Mouse (Mus musculus) midbrain, embryonic 14.5 days (tissue): Measurements from ENCODE around the gene Sall1. TPM values are rescaled to one million over a fixed set of nuclear protein-coding genes. Genes with fewer than 3 reads are reported as not detected.

Source experiments
- ATAC-seq: fragments of 200-750 bp; cut with Nextera tagmentation; 2 replicates; pipeline ENCODE4 v1.8.0; 2017; ENCODE audit warnings: moderate number of reproducible peaks, moderate library complexity; ENCODE audit not compliant: low FRiP score, low TSS enrichment
- DNase-seq: peaks from one replicate; pipeline ENCODE4 v3.0.0-alpha.2; 2015
- H3K27ac ChIP-seq: fragments of 300-500 bp; sonication (generic); replicated peaks from 2 replicates; pipeline ENCODE4 v1.5.1; 2014; ENCODE audit warnings: mild to moderate bottlenecking, low read depth, low read length, moderate library complexity
- H3K27me3 ChIP-seq: fragments of 300-500 bp; sonication (generic); 2 replicates; pipeline ENCODE4 v1.6.1; 2014; ENCODE audit warnings: low read length, control low read depth, mixed read lengths; ENCODE audit not compliant: control insufficient read depth, insufficient read depth
- H3K36me3 ChIP-seq: fragments of 300-500 bp; sonication (generic); 2 replicates; pipeline ENCODE4 v1.6.1; 2014; ENCODE audit warnings: low read length, control low read depth; ENCODE audit not compliant: control insufficient read depth, insufficient read depth
- H3K4me1 ChIP-seq: fragments of 300-500 bp; sonication (generic); 2 replicates; pipeline ENCODE4 v1.6.1; 2014; ENCODE audit warnings: mild to moderate bottlenecking, antibody characterized with exemption, low read length, control low read depth; ENCODE audit not compliant: control insufficient read depth, insufficient read depth
- H3K4me2 ChIP-seq: fragments of 300-500 bp; sonication (generic); 2 replicates; pipeline ENCODE4 v1.6.1; 2014; ENCODE audit warnings: mild to moderate bottlenecking, low read length, moderate library complexity
- H3K4me3 ChIP-seq: fragments of 300-500 bp; sonication (generic); replicated peaks from 2 replicates; pipeline ENCODE4 v1.5.1; 2014; ENCODE audit warnings: low read depth, low read length
- H3K9ac ChIP-seq: fragments of 300-500 bp; sonication (generic); replicated peaks from 2 replicates; pipeline ENCODE4 v1.6.1; 2014; ENCODE audit warnings: mild to moderate bottlenecking, low read length, moderate library complexity
- H3K9me3 ChIP-seq: fragments of 300-500 bp; sonication (generic); 2 replicates; pipeline ENCODE4 v1.6.1; 2016; ENCODE audit warnings: low read length, control low read depth, mixed read lengths; ENCODE audit not compliant: control insufficient read depth
- WGBS: fragments of 180-500 bp; shearing (Covaris S2); extraction: QIAGEN DNeasy Blood & Tissue Kit; methylation state at CpG from one replicate; pipeline ENCODE4 v1.1.7; 2014; 5-methylcytosine and 5-hydroxymethylcytosine counted together
- polyA plus RNA-seq: library from polyadenylated mRNA; unstranded; fragments of >200 nt; fragmentation: Nextera tagmentation; extraction: Ambion mirVana; gene quantifications from 2 replicates; pipeline ENCODE4 v1.2.1, GENCODE M21; 2014

The Sall1 gene
- polyA plus RNA-seq, 1 experiment from 2014 or later = 9.2 TPM

- DNase-seq (no peak), ATAC-seq (no peak)
- H3K9me3 ChIP-seq = no peaks in the 10 kb centered on the region
- H3K4me2 ChIP-seq = no peak overlapping the region
- WGBS = 22% methylated on average over 12 of the region's 12 CpGs
- no peak overlapping the region for H3K4me3 ChIP-seq
- no peak overlapping the region for H3K9ac ChIP-seq
- H3K27ac ChIP-seq = no peak overlapping the region
- H3K4me1 ChIP-seq = 0 out of 2 replicates have a peak, but pooled peaks cover 5% of the 10 kb centered on the region
- no peaks in the 10 kb centered on the region for H3K27me3 ChIP-seq
- H3K36me3 ChIP-seq = no peaks in the 10 kb centered on the region
These were observed 31.8 kb downstream of the Sall1 start for GRCm38 (mm10) chr8:89012024-89012712.

GRCm38 (mm10) chr8:89008784-89009183 lies 35.2 kb downstream of the Sall1 start:
- no peak overlapping the region for H3K9ac ChIP-seq
- no peak overlapping the region for H3K27ac ChIP-seq
- no peak for ATAC-seq
- peaks cover 19% of the 10 kb centered on the region for H3K4me1 ChIP-seq
- 18% methylated on average over 5 of the region's 7 CpGs for WGBS
- no peaks in the 10 kb centered on the region for H3K27me3 ChIP-seq
- H3K4me2 ChIP-seq = no peak overlapping the region
- no peak overlapping the region for H3K4me3 ChIP-seq
- H3K36me3 ChIP-seq = no peaks in the 10 kb centered on the region
- no peak for DNase-seq
- no peaks in the 10 kb centered on the region for H3K9me3 ChIP-seq

- Histone ChIP-seq H3K4me3 (peak overlapping the region; percentile 49), H3K36me3 (no peaks in the 10 kb centered on the region), H3K9me3 (no peaks in the 10 kb centered on the region), H3K9ac (peak overlapping the region; percentile 56; the same call in 1 of the 2 replicates), H3K27ac (0 out of 2 replicates have a peak overlapping the region, but pooled peaks have one; percentile 13), H3K4me2 (peak overlapping the region; percentile 84), H3K4me1 (peaks cover 19% of the 10 kb centered on the region), H3K27me3 (no peaks in the 10 kb centered on the region)
- ATAC-seq (peak; percentile 37; the same call in 1 of the 2 replicates), DNase-seq (peak; percentile 72)
- WGBS = under 1% methylated on average over 8 of the region's 8 CpGs
These were observed 36.8 kb downstream of the Sall1 start for GRCm38 (mm10) chr8:89007114-89007513.

- no peak overlapping the region; the same call in 1 of the 2 replicates for H3K27ac ChIP-seq
- H3K4me1 ChIP-seq = peaks cover 19% of the 10 kb centered on the region
- DNase-seq (peak; percentile 78), ATAC-seq (no peak)
- peaks cover 3% of the 10 kb centered on the region; the same call in 1 of the 2 replicates for H3K27me3 ChIP-seq
- peak overlapping the region; percentile 49 for H3K4me3 ChIP-seq
- H3K9me3 ChIP-seq = no peaks in the 10 kb centered on the region
- no peaks in the 10 kb centered on the region for H3K36me3 ChIP-seq
- peak overlapping the region; percentile 84 for H3K4me2 ChIP-seq
- peak overlapping the region; percentile 56 for H3K9ac ChIP-seq
- WGBS = under 1% methylated on average over 34 of the region's 34 CpGs
These were observed 37.5 kb downstream of the Sall1 start for GRCm38 (mm10) chr8:89006426-89006825.

- peaks cover 19% of the 10 kb centered on the region for H3K4me1 ChIP-seq
- H3K4me2 ChIP-seq = peak overlapping the region; percentile 84
- H3K9me3 ChIP-seq = no peaks in the 10 kb centered on the region
- no peak overlapping the region for H3K9ac ChIP-seq
- peaks cover 3% of the 10 kb centered on the region; the same call in 1 of the 2 replicates for H3K27me3 ChIP-seq
- no peak for ATAC-seq
- DNase-seq = peak; percentile 51
- peak overlapping the region; percentile 49 for H3K4me3 ChIP-seq
- H3K27ac ChIP-seq = no peak overlapping the region
- 17% methylated on average over 11 of the region's 11 CpGs for WGBS
- H3K36me3 ChIP-seq = no peaks in the 10 kb centered on the region
These were observed 38.2 kb downstream of the Sall1 start for GRCm38 (mm10) chr8:89005797-89006196.

GRCm38 (mm10) chr8:89004041-89004440 lies 39.9 kb downstream of the Sall1 start:
- ATAC-seq = no peak

GRCm38 (mm10) chr8:89003336-89003896 lies 40.5 kb downstream of the Sall1 start:
- Histone ChIP-seq H3K27ac (no peak overlapping the region), H3K36me3 (no peaks in the 10 kb centered on the region), H3K4me2 (no peak overlapping the region), H3K4me1 (peaks cover 19% of the 10 kb centered on the region), H3K9me3 (no peaks in the 10 kb centered on the region), H3K9ac (no peak overlapping the region), H3K4me3 (no peak overlapping the region), H3K27me3 (peaks cover 3% of the 10 kb centered on the region; the same call in 1 of the 2 replicates)
- ATAC-seq (no peak), DNase-seq (no peak)
- WGBS = 3% methylated on average over 8 of the region's 8 CpGs

More at GRCm38 (mm10) chr8:89004041-89004440, 39.9 kb downstream of the Sall1 start:
- H3K4me2 ChIP-seq = no peak overlapping the region
- H3K27ac ChIP-seq = no peak overlapping the region
- no peak overlapping the region for H3K4me3 ChIP-seq
- peaks cover 3% of the 10 kb centered on the region; the same call in 1 of the 2 replicates for H3K27me3 ChIP-seq
- no peak overlapping the region for H3K9ac ChIP-seq
- no peaks in the 10 kb centered on the region for H3K36me3 ChIP-seq
- H3K9me3 ChIP-seq = no peaks in the 10 kb centered on the region
- DNase-seq = no peak
- WGBS = 15% methylated on average over 2 of the region's 2 CpGs
- H3K4me1 ChIP-seq = peaks cover 19% of the 10 kb centered on the region

GRCm38 (mm10) chr8:89002128-89002527 lies 41.8 kb downstream of the Sall1 start:
- Histone ChIP-seq H3K27me3 (peaks cover 3% of the 10 kb centered on the region; the same call in 1 of the 2 replicates), H3K9me3 (no peaks in the 10 kb centered on the region), H3K36me3 (no peaks in the 10 kb centered on the region), H3K4me3 (no peak overlapping the region), H3K4me1 (peaks cover 13% of the 10 kb centered on the region), H3K27ac (no peak overlapping the region), H3K4me2 (no peak overlapping the region), H3K9ac (no peak overlapping the region)
- 79% methylated on average over 2 of the region's 2 CpGs for WGBS
- DNase-seq = no peak
- ATAC-seq = no peak
